Mouse (Mus musculus): Measurements from ENCODE around the gene Prdx1.

GRCm38 (mm10) chr4:116727401-116727800 lies 42.1 kb downstream of the Prdx1 start:
- TF ChIP-seq CTCF (IDR thresholded peaks at IDR 0.05; ENCODE audit: borderline replicate concordance, insufficient read depth, low read length) (no peak), POLR2A (IDR thresholded peaks at IDR 0.05; ENCODE audit: low read depth, low read length) (no peak)
